Mouse (Mus musculus) forebrain, embryonic 14.5 days (tissue): ENCODE data around the gene Cabp2. TPM values are rescaled to one million over a fixed set of nuclear protein-coding genes. Genes with fewer than 3 reads are reported as not detected.
"Not testable (repeated sequence)": the region's sequence is repeated elsewhere in the genome, so short reads cannot be mapped to it uniquely, and the experiment has no call there.

Source experiments
- ATAC-seq: fragments of 200-750 bp; cut with Nextera tagmentation; 2 replicates; pipeline ENCODE4 v1.8.0; 2017; ENCODE audit warnings: mild to moderate bottlenecking, moderate library complexity
- DNase-seq: peaks from one replicate; pipeline ENCODE4 v3.0.0-alpha.2; 2015; ENCODE audit warnings: low spot score
- H3K27ac ChIP-seq: fragments of 300-500 bp; sonication (generic); 2 replicates; pipeline ENCODE4 v1.5.1; 2014; ENCODE audit warnings: low read depth, mild to moderate bottlenecking, control low read depth, low read length, moderate library complexity
- H3K27me3 ChIP-seq: fragments of 300-500 bp; sonication (generic); replicated peaks from 2 replicates; pipeline ENCODE4 v1.6.1; 2014; ENCODE audit warnings: low read length, control low read depth, mixed read lengths; ENCODE audit not compliant: control insufficient read depth, insufficient read depth
- H3K36me3 ChIP-seq: fragments of 300-500 bp; sonication (generic); 2 replicates; pipeline ENCODE4 v1.6.1; 2014; ENCODE audit warnings: low read length, control low read depth; ENCODE audit not compliant: control insufficient read depth, insufficient read depth
- H3K4me1 ChIP-seq: fragments of 300-500 bp; sonication (generic); 2 replicates; pipeline ENCODE4 v1.6.1; 2014; ENCODE audit warnings: antibody characterized with exemption, low read length, control low read depth; ENCODE audit not compliant: control insufficient read depth, insufficient read depth
- H3K4me2 ChIP-seq: fragments of 300-500 bp; sonication (generic); 2 replicates; pipeline ENCODE4 v1.6.1; 2014; ENCODE audit warnings: mild to moderate bottlenecking, control low read depth, low read length
- H3K4me3 ChIP-seq: fragments of 300-500 bp; sonication (generic); 2 replicates; pipeline ENCODE4 v1.5.1; 2014; ENCODE audit warnings: low read depth, low read length, control low read depth
- H3K9ac ChIP-seq: fragments of 300-500 bp; sonication (generic); 2 replicates; pipeline ENCODE4 v1.6.1; 2014; ENCODE audit warnings: mild to moderate bottlenecking, low read length, control low read depth, moderate library complexity
- H3K9me3 ChIP-seq: fragments of 300-500 bp; sonication (generic); replicated peaks from 2 replicates; pipeline ENCODE4 v1.6.1; 2016; ENCODE audit warnings: low read length, control low read depth, mixed read lengths; ENCODE audit not compliant: control insufficient read depth
- WGBS: fragments of 180-500 bp; shearing (Covaris S2); extraction: QIAGEN DNeasy Blood & Tissue Kit; methylation state at CpG from one replicate; pipeline ENCODE4 v1.1.7; 2014; 5-methylcytosine and 5-hydroxymethylcytosine counted together
- polyA plus RNA-seq: library from polyadenylated mRNA; unstranded; fragments of >200 nt; fragmentation: Nextera tagmentation; extraction: Ambion mirVana; gene quantifications from 2 replicates; pipeline ENCODE4 v1.2.1, GENCODE M21; 2014

Cabp2 gene
- not detected in 2 replicates for polyA plus RNA-seq

DNA sequence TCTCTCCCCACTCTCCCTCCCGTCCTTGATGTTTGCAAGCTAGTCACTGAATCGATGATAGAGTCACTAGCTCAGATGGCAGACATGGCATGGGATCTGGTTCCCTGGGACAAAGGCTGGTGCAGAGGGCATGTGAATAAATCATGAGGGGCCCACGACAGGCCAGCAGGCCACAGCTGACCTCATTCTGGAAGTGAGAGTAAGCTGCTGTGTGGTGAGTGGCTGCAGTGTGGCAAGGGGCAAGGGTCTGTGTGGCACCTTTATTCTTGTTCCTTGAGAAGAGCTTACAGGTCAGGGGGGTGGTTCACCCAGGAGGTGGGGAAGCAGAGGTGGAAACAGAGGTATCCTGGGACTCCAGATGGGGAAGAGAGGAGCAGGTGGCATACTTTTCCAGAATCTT is at the start of gene Cabp2:
TSS of gene Cabp2 (plus strand) at position 185 of the 400 bp plus-strand sequence.
- Histone ChIP-seq H3K9ac (no peak within 1 kb of the TSS), H3K4me2 (no peak within 1 kb of the TSS), H3K27me3 (no peaks in the 10 kb centered on the region), H3K9me3 (no peaks in the 10 kb centered on the region), H3K4me3 (no peak within 1 kb of the TSS), H3K27ac (no peak within 1 kb of the TSS), H3K36me3 (no peaks in the 10 kb centered on the region), H3K4me1 (no peaks in the 10 kb centered on the region)
- 60% methylated on average over 3 of the region's 3 CpGs for WGBS
- ATAC-seq (no peak), DNase-seq (no peak)

DNA sequence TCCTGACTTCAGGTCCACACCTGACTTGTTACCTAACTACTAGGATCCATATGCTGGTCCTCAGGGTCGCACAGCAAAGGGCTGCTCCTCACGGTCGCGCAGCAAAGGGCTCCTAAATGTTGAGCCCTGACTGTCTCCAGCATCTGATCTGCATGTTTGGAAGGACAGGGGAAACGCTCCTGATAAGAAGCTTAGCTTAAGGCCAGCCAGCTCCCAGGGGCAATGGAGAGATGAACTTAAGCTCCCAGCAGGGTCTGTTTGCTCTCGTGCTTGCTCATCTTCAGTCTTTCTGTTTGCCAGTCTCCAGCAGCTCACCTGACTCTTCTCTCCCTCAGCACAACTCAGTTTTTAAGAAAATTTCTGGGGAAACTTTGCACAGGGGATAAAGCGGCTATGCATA is 48.7 kb upstream of the Cabp2 start:
- H3K4me2 ChIP-seq = no peak overlapping the region

DNA sequence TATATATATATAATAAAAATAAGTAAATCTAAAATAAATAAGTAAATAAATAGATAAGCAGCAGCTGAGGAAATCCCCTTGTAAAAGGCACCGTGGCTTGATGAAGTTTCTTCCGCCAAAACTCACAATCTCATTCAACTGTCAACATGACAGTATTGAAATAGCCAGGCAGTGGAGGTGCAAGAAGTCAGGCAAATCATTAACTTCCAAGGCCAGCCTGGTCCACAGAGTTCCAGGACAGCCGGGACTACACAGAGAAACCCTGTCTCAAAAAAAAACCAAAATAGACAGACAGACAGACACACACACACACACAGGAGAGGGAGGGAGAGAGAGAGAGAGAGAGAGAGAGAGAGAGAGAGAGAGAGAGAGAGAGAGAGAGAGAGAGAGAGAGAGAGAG is 48.1 kb upstream of the Cabp2 start:
- Histone ChIP-seq H3K36me3 (0 out of 2 replicates have a peak, but pooled peaks cover 2% of the 10 kb centered on the region), H3K9me3 (no peaks in the 10 kb centered on the region), H3K4me1 (peaks cover 2% of the 10 kb centered on the region; the same call in 1 of the 2 replicates), H3K9ac (no peak overlapping the region), H3K27ac (no peak overlapping the region), H3K27me3 (no peaks in the 10 kb centered on the region), H3K4me2 (no peak overlapping the region), H3K4me3 (no peak overlapping the region)
- no peak for ATAC-seq
- DNase-seq = no peak
- WGBS = 75% methylated on average over 3 of the region's 3 CpGs

More for the DNA sequence above, 48.7 kb upstream of the Cabp2 start:
- H3K9me3 ChIP-seq = no peaks in the 10 kb centered on the region
- H3K4me1 ChIP-seq = peaks cover 2% of the 10 kb centered on the region; the same call in 1 of the 2 replicates
- DNase-seq (no peak), ATAC-seq (no peak)
- H3K27me3 ChIP-seq = no peaks in the 10 kb centered on the region
- no peak overlapping the region for H3K4me3 ChIP-seq
- whole genome bisulfite sequencing = 54% methylated on average over 7 of the region's 7 CpGs
- H3K27ac ChIP-seq = no peak overlapping the region
- H3K9ac ChIP-seq = no peak overlapping the region
- 0 out of 2 replicates have a peak, but pooled peaks cover 2% of the 10 kb centered on the region for H3K36me3 ChIP-seq

DNA sequence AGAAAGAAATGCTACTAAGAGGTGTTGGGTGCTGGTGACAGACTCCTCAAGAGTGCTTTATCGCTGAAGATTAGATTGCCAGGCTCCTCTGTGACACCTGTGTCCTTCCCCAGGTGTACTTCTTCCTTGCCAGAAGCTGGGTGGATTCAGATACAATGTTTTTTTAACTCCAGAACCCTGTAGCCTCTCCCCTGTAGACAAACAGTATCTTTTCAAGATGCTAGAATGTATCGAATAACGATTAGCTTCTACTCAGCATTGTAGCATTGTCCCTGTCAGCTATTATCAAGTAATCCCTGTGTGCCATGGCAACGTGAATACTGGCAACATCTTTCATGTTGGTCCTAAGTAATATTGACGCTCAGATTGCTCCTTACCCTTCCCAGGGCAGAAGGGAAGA is 47.6 kb upstream of the Cabp2 start:
- Histone ChIP-seq H3K36me3 (0 out of 2 replicates have a peak, but pooled peaks cover 2% of the 10 kb centered on the region), H3K27me3 (no peaks in the 10 kb centered on the region), H3K4me1 (peaks cover 2% of the 10 kb centered on the region; the same call in 1 of the 2 replicates), H3K27ac (no peak overlapping the region), H3K4me3 (no peak overlapping the region), H3K9ac (no peak overlapping the region), H3K9me3 (no peaks in the 10 kb centered on the region), H3K4me2 (no peak overlapping the region)
- DNase-seq (no peak), ATAC-seq (no peak)
- 59% methylated on average over 5 of the region's 5 CpGs for WGBS

DNA sequence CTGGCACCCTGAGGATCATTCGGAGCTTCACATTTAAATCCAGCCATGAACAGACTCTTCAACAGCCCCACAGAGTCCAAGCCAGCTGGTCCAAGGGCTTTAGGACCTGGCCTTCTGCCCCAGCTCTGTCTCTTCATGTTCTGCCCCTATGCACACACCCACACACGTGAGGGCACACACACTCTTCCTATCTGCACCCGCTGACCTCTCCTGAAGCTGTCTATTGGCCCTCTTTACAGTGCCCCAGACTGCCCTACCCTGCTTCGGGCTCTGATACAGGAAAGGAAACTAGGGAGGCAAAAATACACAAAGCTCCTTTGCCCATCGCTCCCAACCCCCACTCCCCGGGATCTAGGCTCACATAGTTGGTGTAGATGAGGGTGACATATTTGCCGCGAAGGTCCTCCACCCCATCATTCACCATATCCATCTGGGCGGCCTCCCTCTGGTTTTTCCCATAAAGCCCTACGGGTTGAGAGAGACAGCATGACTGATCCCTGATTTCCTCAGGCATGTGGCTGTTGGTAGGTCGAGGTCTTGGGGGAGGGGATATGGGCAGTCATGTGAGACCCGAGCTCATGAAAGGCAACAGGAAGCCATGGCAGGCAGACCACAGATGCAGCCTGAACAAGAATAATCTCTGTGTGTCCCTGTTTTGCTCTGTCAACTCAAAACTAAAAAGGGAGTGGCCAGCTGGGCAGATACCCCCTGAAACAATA is 44.9 kb upstream of the Cabp2 start:
- DNase-seq (no peak), ATAC-seq (no peak)
- H3K4me1 ChIP-seq = peaks cover 2% of the 10 kb centered on the region; the same call in 1 of the 2 replicates
- no peak overlapping the region for H3K9ac ChIP-seq
- WGBS = 90% methylated on average over 12 of the region's 12 CpGs
- H3K4me2 ChIP-seq = 0 out of 2 replicates have a peak overlapping the region, but pooled peaks have one; percentile 3
- H3K27ac ChIP-seq = no peak overlapping the region
- H3K36me3 ChIP-seq = 0 out of 2 replicates have a peak, but pooled peaks cover 2% of the 10 kb centered on the region
- H3K4me3 ChIP-seq = no peak overlapping the region
- no peaks in the 10 kb centered on the region for H3K9me3 ChIP-seq
- H3K27me3 ChIP-seq = no peaks in the 10 kb centered on the region

DNA sequence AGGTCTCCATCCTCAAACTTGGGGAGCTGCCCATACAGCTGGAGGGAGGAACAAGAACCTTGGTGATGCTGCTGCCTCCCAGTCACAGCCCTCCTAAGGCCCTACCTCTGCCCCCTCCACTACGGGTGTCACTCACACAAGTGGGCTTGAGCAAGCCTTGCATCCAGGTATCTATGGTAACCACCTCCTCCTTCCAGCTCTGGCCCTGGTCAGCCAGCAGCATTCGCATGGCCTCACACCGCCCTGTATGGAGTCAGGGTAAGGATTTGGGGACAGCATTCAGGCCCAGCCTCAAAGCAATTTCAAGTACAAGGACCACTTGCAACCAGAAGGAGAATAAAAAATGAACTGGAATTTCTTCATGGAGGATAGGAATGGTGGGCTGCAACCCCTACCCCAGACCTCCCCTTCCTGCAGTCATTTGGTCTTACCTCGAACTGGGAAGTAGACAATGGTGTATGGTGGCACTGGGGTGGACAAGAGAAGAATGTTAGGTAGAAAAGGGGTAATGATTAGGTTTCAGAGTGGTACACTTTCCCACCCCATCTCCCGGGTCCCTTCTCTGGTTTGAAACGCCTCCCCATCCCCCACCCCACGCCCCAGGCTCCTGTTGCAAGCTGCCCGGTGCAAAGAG is 44.1 kb upstream of the Cabp2 start:
- 22% methylated on average over 7 of the region's 8 CpGs for WGBS
- H3K9ac ChIP-seq = peak overlapping the region; percentile 77
- not testable (repeated sequence) for H3K36me3 ChIP-seq, DNase-seq, H3K27me3 ChIP-seq, H3K4me1 ChIP-seq, H3K9me3 ChIP-seq
- H3K4me3 ChIP-seq = peak overlapping the region; percentile 55
- H3K4me2 ChIP-seq = peak overlapping the region; percentile 67
- H3K27ac ChIP-seq = peak overlapping the region; percentile 44; the same call in 1 of the 2 replicates
- peak; percentile 36 for ATAC-seq

DNA sequence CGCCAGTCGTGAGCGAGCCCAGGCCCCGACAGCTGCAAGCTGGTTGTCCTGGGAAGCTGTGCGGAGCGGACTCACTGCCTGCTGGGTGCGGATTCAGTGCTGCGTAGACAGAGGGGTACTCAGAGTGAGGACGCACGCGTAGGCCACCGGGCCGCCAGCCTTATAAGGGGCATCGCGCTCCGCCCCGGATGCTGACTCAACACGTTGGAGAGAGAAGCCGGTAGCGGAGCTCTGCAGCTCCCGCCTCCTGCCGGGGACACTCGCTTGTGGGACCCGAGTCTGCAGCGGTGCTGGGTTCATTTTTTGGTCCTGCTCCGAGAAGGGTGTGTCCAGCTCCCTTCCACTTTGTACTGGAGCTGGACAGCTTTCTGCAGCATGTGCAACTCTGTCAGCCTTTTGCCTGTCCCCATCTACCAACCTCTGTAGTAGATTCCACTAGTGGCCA is 43.6 kb upstream of the Cabp2 start, which contains the start of gene Gstp1:
TSS of gene Gstp1 (minus strand) at position 198 of the 445 bp plus-strand sequence.
- Histone ChIP-seq H3K27ac (peak within 1 kb of the TSS; percentile 44; the same call in 1 of the 2 replicates), H3K9me3 (no peaks in the 10 kb centered on the region), H3K4me1 (peaks cover 2% of the 10 kb centered on the region; the same call in 1 of the 2 replicates), H3K9ac (peak within 1 kb of the TSS; percentile 77), H3K4me2 (peak within 1 kb of the TSS; percentile 67), H3K36me3 (0 out of 2 replicates have a peak, but pooled peaks cover 2% of the 10 kb centered on the region), H3K27me3 (no peaks in the 10 kb centered on the region), H3K4me3 (peak within 1 kb of the TSS; percentile 55)
- DNase-seq (peak; percentile 84), ATAC-seq (peak; percentile 91)
- under 1% methylated on average over 26 of the region's 26 CpGs for WGBS

DNA sequence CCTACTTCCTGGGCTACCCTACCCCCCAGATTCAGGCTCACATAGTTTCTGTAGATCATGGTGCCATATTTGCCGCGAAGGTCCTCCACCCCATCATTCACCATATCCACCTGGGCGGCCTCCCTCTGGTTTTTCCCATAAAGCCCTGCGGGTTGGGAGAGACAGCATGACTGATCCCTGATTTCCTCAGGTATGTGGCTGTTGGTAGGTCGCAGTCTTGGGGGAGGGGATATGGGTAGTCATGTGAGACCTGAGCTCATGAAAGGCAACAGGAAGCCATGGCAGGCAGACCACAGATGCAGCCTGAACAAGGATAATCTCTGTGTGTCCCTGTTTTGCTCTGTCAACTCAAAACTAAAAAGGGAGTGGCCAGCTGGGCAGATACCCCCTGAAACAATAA is 40.4 kb upstream of the Cabp2 start:
- not testable (repeated sequence) for H3K4me1 ChIP-seq, H3K9me3 ChIP-seq, H3K27me3 ChIP-seq, H3K4me2 ChIP-seq, H3K36me3 ChIP-seq, DNase-seq, H3K27ac ChIP-seq, H3K9ac ChIP-seq, H3K4me3 ChIP-seq, ATAC-seq
- 86% methylated on average over 5 of the region's 5 CpGs for WGBS
